Mouse (Mus musculus) midbrain, embryonic 11.5 days (tissue): ENCODE data around the gene Pnpla5. TPM values are rescaled to one million over a fixed set of nuclear protein-coding genes. Genes with fewer than 3 reads are reported as not detected.

Source experiments
- ATAC-seq: fragments of 200-750 bp; cut with Nextera tagmentation; 2 replicates; pipeline ENCODE4 v1.8.0; 2017; ENCODE audit warnings: moderate TSS enrichment, moderate library complexity; ENCODE audit not compliant: low FRiP score
- DNase-seq: peaks from one replicate; pipeline ENCODE4 v3.0.0; 2015; ENCODE audit warnings: low spot score; ENCODE audit errors: missing footprints
- H3K27ac ChIP-seq: fragments of 300-500 bp; sonication (generic); 2 replicates; pipeline ENCODE4 v1.5.1; 2014; ENCODE audit warnings: low read depth, low read length
- H3K27me3 ChIP-seq: fragments of 300-500 bp; sonication (generic); 2 replicates; pipeline ENCODE4 v1.6.1; 2014; ENCODE audit warnings: mild to moderate bottlenecking, low read length, moderate library complexity, mixed read lengths; ENCODE audit not compliant: control insufficient read depth, insufficient read depth
- H3K36me3 ChIP-seq: fragments of 300-500 bp; sonication (generic); 2 replicates; pipeline ENCODE4 v1.6.1; 2014; ENCODE audit warnings: mild to moderate bottlenecking, low read length, moderate library complexity, mixed read lengths; ENCODE audit not compliant: control insufficient read depth, insufficient read depth
- H3K4me1 ChIP-seq: fragments of 300-500 bp; sonication (generic); 2 replicates; pipeline ENCODE4 v1.6.1; 2014; ENCODE audit warnings: low read length; ENCODE audit not compliant: control insufficient read depth, insufficient read depth
- H3K4me2 ChIP-seq: fragments of 300-500 bp; sonication (generic); 2 replicates; pipeline ENCODE4 v1.6.1; 2014; ENCODE audit warnings: mild to moderate bottlenecking, moderate library complexity
- H3K4me3 ChIP-seq: fragments of 300-500 bp; sonication (generic); 2 replicates; pipeline ENCODE4 v1.5.1; 2014; ENCODE audit warnings: low read depth, low read length
- H3K9ac ChIP-seq: fragments of 300-500 bp; sonication (generic); 2 replicates; pipeline ENCODE4 v1.6.1; 2014; ENCODE audit warnings: low read length
- H3K9me3 ChIP-seq: fragments of 300-500 bp; sonication (generic); 2 replicates; pipeline ENCODE4 v1.6.1; 2016; ENCODE audit warnings: low read length; ENCODE audit not compliant: control insufficient read depth
- WGBS: fragments of 180-500 bp; shearing (Covaris S2); extraction: QIAGEN DNeasy Blood & Tissue Kit; methylation state at CpG from one replicate; pipeline ENCODE4 v1.1.7; 2014; 5-methylcytosine and 5-hydroxymethylcytosine counted together
- microRNA-seq: library from miRNA; unstranded; fragments of <30 nt; microRNA quantifications from one replicate; pipeline ENCODE4, GENCODE M21; 2017
- polyA plus RNA-seq: library from polyadenylated mRNA; unstranded; fragments of >200 nt; fragmentation: Nextera tagmentation; extraction: Ambion mirVana; gene quantifications from 2 replicates; pipeline ENCODE4 v1.2.1, GENCODE M21; 2014

The Pnpla5 gene
- polyA plus RNA-seq, 1 experiment from 2014 or later = 0.05 TPM

- Histone ChIP-seq H3K4me1 (peaks cover 8% of the 10 kb centered on the region), H3K9ac (no peak overlapping the region), H3K9me3 (no peaks in the 10 kb centered on the region), H3K27ac (no peak overlapping the region), H3K4me2 (no peak overlapping the region), H3K27me3 (peaks cover 15% of the 10 kb centered on the region), H3K36me3 (no peaks in the 10 kb centered on the region), H3K4me3 (no peak overlapping the region)
- no peak for DNase-seq
- WGBS = 67% methylated on average over 4 of the region's 4 CpGs
- no peak for ATAC-seq
Observed at GRCm38 (mm10) chr15:84065701-84066100, 57.3 kb downstream of the Pnpla5 start.

- Histone ChIP-seq H3K27ac (no peak within 1 kb of the TSS), H3K27me3 (peaks cover 12% of the 10 kb centered on the region), H3K4me1 (peaks cover 8% of the 10 kb centered on the region), H3K4me3 (peak within 1 kb of the TSS; percentile 33), H3K9ac (0 out of 2 replicates have a peak within 1 kb of the TSS, but pooled peaks have one; percentile 36), H3K9me3 (no peaks in the 10 kb centered on the region), H3K36me3 (no peaks in the 10 kb centered on the region), H3K4me2 (peak within 1 kb of the TSS; percentile 63)
- ATAC-seq (peak; percentile 64; the same call in 1 of the 2 replicates), DNase-seq (no peak)
- WGBS = 2% methylated on average over 28 of the region's 29 CpGs
Observed at GRCm38 (mm10) chr15:84065140-84065539, 57.8 kb downstream of the Pnpla5 start, which contains the start of gene Efcab6. Gene Efcab6, minus strand, starts transcription at chr15:84065379.

Small RNA genes lying within 50 kb of the gene (microRNA-seq; reads per million reads assigned to microRNA genes)
- 0.57 reads per million for gene Mir6392

Other genes with a start within 250 kb of the Pnpla5 start
- gene Efcab6, start 57.8 kb downstream of the Pnpla5 start, polyA plus RNA-seq = 0.29 TPM in 1 of 2 replicates, not detected in the other
- gene Sult4a1, start 17.4 kb downstream of the Pnpla5 start, polyA plus RNA-seq = 8.7 and 8.9 TPM in 2 replicates
- gene Pnpla3, start 44.7 kb upstream of the Pnpla5 start, polyA plus RNA-seq = 1.5 and 1.7 TPM in 2 replicates
- gene Samm50, start 69.1 kb upstream of the Pnpla5 start, polyA plus RNA-seq = 75.9 and 77.4 TPM in 2 replicates
- 10.2 and 10.8 TPM in 2 replicates for gene Parvb, start 108.9 kb upstream of the Pnpla5 start, polyA plus RNA-seq
- 0.63 and 1.2 TPM in 2 replicates for gene Parvg, start 200.9 kb upstream of the Pnpla5 start, polyA plus RNA-seq